Mouse (Mus musculus) gastrocnemius, adult 18-20 months (tissue): ENCODE data around the gene Gm42957. TPM values are rescaled to one million over a fixed set of nuclear protein-coding genes. Genes with fewer than 3 reads are reported as not detected.
"Not testable (repeated sequence)": the region's sequence is repeated elsewhere in the genome, so short reads cannot be mapped to it uniquely, and the experiment has no call there.

Experiments
- DNase-seq: peaks from one replicate; pipeline ENCODE4 v3.0.0; 2021; ENCODE audit warnings: low spot score
- total RNA-seq, 2 experiments: library from RNA; stranded (reverse); gene quantifications; 2 replicates each; pipeline ENCODE4 v1.2.3; 2021

Gene Gm42957
- total RNA-seq, 2 experiments from 2014 or later = 0.07 TPM; not detected in 1

GRCm38 (mm10) chr3:96673514-96673913 is 38.2 kb downstream of the Gm42957 start:
- no peak for DNase-seq

GRCm38 (mm10) chr3:96674442-96674841 is 39.2 kb downstream of the Gm42957 start:
- DNase-seq = no peak

- DNase-seq = no peak
Measured at GRCm38 (mm10) chr3:96675171-96675570, 39.9 kb downstream of the Gm42957 start.

- no peak for DNase-seq
Measured at GRCm38 (mm10) chr3:96675690-96676089, 40.4 kb downstream of the Gm42957 start.

- no peak for DNase-seq
Measured at GRCm38 (mm10) chr3:96678456-96678855, 43.2 kb downstream of the Gm42957 start.

GRCm38 (mm10) chr3:96679159-96679674 is 43.9 kb downstream of the Gm42957 start:
- DNase-seq = no peak

- no peak for DNase-seq
Measured at GRCm38 (mm10) chr3:96680269-96680956, 45.1 kb downstream of the Gm42957 start.

GRCm38 (mm10) chr3:96683496-96683895 is 48.2 kb downstream of the Gm42957 start:
- DNase-seq = no peak

- no peak for DNase-seq
Measured at GRCm38 (mm10) chr3:96684151-96684821, 49.0 kb downstream of the Gm42957 start.

- DNase-seq = no peak
Measured at GRCm38 (mm10) chr3:96684822-96685156, 49.5 kb downstream of the Gm42957 start.

- DNase-seq = not testable (repeated sequence)
Measured at GRCm38 (mm10) chr3:96686057-96686456, 50.8 kb downstream of the Gm42957 start.

- DNase-seq = no peak
Measured at GRCm38 (mm10) chr3:96688854-96689253, 53.6 kb downstream of the Gm42957 start.

- DNase-seq = no peak
Measured at GRCm38 (mm10) chr3:96690298-96690697, 55.0 kb downstream of the Gm42957 start.

- DNase-seq = peak; percentile 45
Measured at GRCm38 (mm10) chr3:96692506-96692905, 57.2 kb downstream of the Gm42957 start.

GRCm38 (mm10) chr3:96693579-96693978 is 58.3 kb downstream of the Gm42957 start:
- no peak for DNase-seq

GRCm38 (mm10) chr3:96696198-96696765 is 61.0 kb downstream of the Gm42957 start, which contains the start of gene Pias3:
Gene Pias3 (plus strand): TSS chr3:96696384.
- DNase-seq = peak; percentile 81

- peak; percentile 91 for DNase-seq
Measured at GRCm38 (mm10) chr3:96696766-96697732, 61.8 kb downstream of the Gm42957 start.

GRCm38 (mm10) chr3:96698993-96699690 is 63.9 kb downstream of the Gm42957 start:
- no peak for DNase-seq

- no peak for DNase-seq
Measured at GRCm38 (mm10) chr3:96700376-96700775, 65.1 kb downstream of the Gm42957 start.

GRCm38 (mm10) chr3:96701003-96701402 is 65.7 kb downstream of the Gm42957 start:
- no peak for DNase-seq
